Mouse (Mus musculus): ENCODE measurements around the gene Cdk8.

DNA sequence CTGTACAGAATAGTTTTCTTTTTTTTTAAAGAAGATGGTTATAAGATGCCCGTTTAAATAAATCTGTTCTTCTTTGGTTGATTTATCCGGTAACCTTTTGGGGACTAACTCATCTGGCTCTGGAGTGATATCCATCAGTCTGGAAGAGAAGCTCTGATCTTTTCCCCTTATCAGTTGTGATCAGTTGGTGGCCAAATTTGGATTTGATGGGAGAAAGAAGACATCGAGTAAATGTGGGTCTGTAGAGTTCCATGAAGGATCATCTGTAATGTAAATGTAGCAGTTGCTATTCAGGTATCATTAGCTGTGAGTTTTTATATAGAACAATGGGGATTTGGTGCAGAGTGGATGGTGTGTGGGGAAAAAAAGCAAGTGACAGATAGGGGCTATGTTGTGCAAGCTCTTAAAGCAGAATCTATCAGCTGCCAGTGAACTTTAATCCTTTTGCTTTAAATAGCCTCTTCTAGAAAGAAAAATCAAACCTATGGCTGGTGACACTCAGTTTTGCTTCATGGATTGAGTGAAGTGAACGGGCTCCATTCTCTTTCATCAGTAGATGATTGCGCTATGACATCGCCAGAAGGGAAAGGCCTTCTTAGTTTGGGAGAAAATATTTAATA lies 1.1 kb downstream of the Cdk8 start:
- TF ChIP-seq ZC3H11A (IDR thresholded peaks at IDR 0.05; ENCODE audit: borderline replicate concordance, low read depth, low read length) = no peak
- no peak for TF ChIP-seq MAFK (IDR thresholded peaks at IDR 0.05; ENCODE audit: insufficient read depth, low read depth, low read length)
- no peak for TF ChIP-seq ZNF384 (IDR thresholded peaks at IDR 0.05; ENCODE audit: low read depth, low read length)
